Mouse (Mus musculus) adipocyte (in vitro differentiated cells): ENCODE data around the gene Lonp2.

ENCODE experiments used
- DNase-seq: peaks from one replicate; pipeline ENCODE4 v3.0.0-alpha.2; 2016; ENCODE audit warnings: low spot score

Gene Lonp2

DNA sequence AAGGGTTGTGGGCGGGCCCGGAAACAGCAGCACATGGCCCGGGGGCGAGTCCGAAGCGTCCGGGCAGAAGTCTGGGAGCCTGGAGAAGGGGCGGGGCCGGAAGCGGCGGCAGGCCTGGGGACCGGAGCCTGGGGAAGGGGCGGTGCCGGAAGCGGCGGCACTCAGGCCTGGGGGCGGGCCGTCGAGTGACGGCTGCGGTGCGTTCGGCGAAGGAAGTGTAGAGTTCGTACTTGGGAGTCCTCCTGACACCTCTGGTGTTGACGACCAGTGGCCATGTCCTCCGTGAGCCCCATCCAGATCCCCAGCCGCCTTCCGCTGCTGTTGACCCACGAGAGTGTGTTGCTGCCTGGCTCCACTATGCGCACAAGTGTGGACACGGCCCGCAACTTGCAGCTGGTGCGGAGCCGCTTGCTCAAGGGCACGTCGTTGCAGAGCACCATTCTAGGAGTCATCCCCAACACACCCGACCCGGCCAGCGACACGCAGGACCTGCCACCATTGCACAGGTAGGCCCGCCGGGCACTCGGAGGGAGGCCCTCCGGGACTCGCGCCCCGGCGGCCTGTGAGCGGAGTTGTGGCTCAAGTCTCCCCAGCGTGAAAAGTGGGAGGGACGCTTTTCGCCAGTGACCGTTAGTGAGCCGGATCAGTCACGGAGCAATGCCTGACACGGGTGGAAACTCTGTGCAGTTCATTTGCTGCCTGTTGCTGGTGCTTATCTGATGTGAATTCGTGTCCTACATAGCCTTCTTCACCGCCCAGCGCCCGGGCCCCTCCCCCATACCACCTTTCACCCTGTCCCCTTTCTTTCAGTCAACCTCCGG is at the start of gene Lonp2:
TSS of gene Lonp2 (plus strand) at position 133 of the 821 bp plus-strand sequence.
- DNase-seq: peak; percentile 98

DNA sequence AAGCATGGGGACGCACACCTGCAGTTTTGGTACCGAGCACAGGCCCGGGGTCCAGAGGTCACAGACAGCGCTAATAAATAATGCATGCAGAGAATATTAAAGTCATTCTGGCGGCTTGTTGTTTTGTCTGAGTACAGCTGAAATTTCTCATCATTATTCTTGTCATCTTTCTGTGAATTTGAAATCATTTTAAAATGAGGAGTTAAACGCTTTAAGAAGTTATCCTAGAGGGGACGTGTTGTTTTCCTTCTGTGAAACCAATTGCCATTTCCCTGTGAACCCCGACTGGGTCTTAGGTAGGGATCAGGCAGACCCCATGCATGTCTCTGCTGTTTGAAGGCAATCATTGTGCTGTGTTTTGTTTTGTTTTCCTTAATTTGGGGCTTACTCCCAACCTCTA is 46.3 kb upstream of the Lonp2 start:
- no peak for DNase-seq

DNA sequence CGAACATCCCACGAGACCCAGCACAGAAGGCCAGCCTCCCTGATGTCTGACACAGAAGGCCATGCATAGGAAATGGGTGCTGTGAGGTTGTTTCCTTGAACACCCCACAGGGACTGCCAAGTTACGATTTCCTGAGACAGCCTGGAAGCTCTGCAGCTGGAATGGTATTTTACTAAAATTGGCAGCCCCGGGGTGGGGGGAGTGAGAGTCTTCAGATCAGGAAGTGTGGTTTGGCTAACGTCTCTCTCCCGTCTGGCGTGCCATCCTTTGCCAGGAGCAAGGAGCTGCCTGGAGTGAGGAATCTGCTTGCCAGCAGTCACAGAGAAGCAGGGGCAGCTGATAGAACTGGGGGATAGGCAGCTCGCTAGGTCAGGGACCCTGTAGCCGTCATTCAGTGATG is 45.8 kb upstream of the Lonp2 start:
- peak; percentile 33 for DNase-seq

DNA sequence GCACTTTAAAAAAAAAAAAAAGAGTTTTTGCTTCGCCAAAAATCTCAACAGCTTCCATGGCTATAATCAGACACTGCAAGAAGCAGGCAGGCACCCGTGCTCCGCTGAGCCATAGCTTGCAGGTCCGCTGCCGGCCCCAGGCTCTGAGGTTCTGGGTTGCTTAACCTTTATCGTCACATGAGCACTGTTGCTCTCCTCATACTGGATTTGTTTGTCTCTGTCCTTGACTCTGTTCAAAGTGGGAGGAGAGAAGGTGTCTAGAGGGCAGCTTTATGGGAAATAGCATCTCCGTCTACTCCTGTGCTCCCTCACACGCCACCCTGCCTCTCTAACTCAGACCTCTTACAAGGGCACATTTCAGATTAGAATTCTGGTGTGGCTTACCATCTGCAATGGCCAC is 45.1 kb upstream of the Lonp2 start:
- DNase-seq: no peak

DNA sequence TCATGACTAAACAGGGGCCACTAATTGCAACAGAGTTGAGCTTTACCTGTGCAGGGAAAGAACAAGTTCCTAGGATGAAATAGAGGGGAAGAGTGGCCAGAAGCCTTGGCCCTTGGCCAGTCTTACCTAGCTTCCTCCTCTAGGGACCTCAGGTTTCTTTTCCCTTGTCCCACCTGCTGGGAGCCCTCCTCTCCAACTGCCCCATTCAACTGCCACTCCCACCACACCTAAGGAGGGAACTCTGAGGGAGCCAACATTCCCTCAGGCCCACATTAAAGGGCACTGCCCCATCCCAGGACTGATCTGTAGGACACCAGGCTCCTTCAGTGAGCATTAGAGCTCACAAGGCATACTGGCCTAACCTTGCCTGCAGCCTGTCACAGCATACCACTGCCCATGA is 43.4 kb upstream of the Lonp2 start, which contains the start of gene Abcc12:
TSS of gene Abcc12 (minus strand) at position 229 of the 400 bp plus-strand sequence.
- DNase-seq: no peak

DNA sequence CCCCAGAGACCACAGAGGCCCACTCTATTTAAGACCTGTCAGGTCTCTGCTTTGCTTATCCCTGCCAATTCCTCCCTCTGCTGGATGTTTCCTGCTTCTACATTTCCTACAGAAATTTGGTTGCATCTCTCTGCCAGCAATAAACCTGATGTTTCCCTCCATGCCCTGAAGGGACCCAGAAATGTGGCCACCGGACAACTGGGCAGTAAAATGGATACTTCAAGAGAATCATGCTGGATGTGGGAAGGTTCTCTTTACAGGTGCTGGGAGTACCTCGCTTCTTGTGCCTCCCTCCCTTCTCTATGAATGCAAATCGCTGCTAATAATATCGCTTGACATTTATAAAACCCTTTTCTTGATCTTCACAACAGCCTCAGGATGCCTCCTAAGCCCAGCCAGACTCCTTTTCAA is 41.9 kb upstream of the Lonp2 start:
- DNase-seq: no peak

DNA sequence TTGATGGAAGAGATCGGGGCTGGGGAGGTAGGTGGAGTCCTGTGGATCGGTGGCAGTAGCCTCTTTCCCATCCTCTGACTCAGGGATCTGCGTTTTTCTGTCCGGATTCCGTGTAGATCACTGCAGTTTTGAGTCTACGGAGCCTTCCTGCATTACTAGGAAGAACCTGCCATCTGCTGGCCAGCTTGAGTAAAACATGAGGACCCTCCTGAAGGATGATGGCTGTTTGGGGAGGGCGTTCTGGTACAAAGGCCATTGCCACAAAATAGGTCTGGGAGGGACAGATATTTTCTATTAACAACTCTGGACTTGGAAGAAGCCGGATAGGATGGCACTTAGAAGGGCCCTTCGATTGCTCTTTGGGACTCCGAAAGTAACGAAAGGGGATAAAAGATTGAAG is 38.7 kb upstream of the Lonp2 start:
- DNase-seq: peak; percentile 86

DNA sequence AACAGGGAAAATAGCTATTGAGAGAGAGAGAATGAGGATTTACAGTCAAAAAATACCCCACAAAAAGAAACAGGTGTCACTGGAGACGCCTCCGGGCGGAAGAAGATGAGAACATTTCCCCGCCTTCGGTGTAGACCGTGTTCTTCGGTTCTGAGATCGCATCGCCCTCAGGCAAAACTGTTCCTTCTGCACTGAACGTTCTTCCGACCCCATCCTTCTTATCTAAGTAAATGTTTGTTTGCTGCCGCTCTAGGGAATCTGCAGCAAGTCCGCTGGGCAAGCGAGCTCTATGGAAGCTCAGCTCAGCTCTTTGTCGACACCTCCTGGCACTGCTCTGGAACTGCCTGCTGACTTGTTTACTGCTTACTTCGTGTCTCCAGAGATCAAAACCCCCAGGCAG is 38.3 kb upstream of the Lonp2 start:
- peak; percentile 85 for DNase-seq

DNA sequence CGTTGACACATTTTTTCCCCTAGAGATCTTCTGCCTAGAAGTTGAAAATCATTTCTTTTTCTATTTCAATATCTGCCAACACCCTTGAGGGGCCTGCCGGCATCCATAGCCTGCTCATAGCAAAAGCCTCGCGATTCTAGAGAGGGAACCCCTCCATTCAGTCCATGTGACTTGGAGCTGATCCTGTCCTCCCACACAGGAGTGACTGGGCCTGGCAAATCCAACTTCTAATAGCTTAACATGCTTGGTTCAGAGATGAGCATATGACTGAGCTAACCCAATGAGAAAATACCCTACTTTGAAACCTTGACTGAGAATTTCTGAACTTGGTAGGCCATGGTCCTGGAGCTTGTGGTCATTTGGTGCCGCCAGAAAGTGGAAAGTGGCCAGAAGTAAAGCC is 37.8 kb upstream of the Lonp2 start:
- peak; percentile 16 for DNase-seq

DNA sequence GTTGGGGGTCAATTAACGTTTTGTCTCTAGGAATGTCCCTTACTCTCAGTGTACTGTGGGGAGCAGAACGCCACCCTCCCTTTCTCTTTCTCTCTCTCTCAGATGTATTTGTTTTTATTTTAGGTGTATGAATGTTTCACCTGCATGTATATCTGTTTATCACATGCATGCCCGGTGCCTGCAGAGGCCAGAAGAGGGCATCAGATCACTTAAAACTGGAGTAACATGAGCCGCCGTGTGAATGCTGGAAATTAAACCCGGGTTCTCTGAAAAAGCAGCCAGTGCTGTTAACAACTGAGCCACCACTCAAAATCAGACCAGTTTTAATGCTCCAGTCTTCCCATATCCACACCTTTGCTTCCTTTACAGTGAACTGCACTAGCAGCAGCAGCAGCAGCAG is 37.2 kb upstream of the Lonp2 start:
- no peak for DNase-seq

DNA sequence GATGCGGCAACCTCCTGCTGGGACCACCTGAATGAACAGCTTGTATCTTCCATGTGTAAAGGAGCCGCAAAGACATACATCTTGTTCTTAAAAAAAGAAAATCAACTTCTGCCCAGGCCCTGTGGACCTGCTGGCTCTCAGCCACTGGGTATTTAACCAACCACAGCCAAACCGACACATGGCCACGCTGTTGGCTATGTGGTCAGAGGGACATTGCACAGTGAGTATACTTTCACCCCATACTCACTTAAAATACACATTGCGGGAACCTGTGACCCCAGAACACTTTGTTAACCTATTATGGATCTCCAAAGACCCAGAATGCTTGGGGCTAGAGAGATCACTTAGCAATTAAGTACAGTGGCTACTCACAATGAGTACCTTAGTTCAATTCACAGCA is 35.5 kb upstream of the Lonp2 start:
- no peak for DNase-seq

DNA sequence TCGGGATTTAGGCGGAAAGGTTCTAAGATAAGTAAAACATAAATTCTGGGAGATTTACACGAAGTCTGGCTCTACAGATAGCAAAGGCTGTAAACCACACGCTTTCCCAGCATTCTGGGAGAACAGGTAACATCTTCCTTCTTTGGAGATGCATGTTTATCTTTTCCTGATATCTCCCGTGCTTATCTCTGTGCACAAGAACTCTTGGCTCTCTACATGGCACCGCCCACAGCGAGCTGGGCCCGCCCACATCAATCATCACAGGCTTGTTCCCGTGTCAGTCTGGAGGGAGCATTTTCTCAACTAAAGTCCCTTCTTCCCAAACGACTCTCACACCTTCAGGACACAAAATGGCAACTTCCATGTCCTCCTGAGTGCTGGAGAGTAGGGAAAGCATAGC is 30.7 kb upstream of the Lonp2 start:
- no peak for DNase-seq

DNA sequence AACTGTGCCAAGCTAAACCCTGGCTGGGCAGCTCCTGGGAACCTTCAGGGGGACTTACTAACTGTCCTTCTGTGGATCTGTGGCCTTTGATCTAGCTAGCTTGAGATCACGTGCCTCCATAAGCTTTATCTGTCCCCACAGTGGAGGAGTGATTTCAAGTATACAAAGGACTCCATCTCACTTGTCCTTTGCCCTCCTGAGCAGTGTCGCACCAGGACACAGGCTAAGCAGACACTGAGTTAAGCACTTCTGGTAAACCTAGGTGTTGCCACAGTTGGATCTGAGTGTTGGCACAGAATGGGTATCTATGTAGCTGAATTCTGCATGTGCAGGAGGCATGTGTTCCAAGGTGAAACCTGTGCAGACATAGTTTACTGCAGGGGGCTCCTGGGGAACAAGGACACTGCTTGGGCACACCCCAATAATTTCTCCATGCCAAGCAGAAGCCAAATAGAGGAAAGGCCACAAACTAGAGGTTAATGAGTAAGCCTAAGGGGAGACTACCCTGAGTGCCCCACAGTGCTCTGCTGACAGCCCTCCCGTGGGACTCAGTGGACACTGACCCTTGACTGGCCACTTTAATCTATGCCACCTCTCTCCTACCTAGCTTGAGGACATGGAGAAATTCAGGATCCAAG is 29.6 kb upstream of the Lonp2 start:
- DNase-seq: no peak

DNA sequence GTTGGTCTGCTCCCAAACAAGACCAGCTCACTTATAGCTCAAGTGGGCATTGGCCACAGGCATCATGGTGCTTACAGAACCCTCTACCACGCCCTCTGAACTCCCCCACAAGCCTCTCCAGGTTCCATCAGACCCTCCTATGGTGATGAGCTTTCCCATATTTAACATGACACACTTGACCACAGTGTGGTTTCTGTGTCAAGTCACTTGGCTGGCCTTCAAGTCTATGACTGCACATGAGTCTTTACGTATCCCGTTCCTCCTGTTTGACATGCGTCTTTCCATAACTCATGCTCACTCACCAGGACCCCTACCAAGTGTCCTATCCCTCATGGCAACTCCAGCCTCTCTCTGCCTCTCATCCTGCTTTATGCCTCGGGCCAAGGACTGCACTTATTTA is 28.2 kb upstream of the Lonp2 start:
- DNase-seq: no peak

DNA sequence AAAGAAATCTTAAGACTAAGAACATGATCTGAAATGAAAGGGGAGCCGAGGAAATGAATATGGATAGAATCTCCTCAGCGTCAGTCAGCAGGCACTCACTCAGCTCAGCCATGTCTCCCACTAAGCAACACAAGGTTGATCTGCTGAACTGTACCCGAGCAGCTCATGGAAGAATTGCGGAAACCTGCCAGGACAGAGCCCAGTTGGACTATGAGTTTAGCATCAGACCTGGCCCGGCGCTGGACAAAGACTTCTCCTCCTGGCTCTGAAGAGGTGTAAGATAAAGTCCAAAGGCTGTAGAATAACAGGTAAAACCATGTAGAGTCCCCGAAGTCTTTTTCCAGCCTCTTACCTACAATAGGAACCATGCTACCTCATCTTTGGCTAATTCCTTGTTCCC is 26.2 kb upstream of the Lonp2 start:
- DNase-seq: no peak

DNA sequence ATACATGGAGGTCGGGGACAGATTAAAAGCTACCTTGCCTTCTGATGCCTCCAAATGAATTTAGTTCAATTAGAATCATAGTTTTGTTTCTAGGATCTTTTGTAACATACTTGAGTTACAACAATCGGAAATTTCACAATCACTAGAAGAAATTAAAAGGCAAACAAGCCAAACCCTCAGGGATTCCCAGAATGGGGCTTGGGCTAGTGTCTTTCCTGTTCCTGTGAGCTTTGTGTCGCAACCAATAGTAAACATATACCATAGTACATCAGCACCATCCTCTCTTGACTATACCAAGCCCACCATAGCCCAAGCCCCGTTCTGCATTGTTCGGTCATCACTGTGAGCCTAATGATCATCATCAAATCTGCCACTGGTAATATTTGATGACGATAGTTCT is 24.5 kb upstream of the Lonp2 start:
- DNase-seq: peak; percentile 51

DNA sequence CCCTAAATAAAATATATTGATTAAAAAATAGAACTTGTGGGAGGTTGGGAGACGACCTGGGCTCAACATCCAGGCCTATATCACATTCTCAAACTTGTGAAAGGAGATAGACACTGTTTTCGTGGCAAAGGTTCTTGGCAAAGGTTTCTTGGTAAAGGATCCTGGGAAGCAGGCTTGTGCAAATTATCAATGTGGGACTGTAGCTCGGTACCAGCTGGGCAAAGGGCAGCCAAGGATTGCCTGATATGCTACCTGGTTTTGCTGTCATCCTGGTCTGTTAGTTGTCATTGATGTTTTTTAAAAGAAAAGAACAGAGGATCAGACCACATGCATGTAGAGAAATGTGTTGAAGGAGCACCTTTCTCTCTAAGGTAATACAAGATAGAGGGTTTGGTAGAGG is 23.5 kb upstream of the Lonp2 start:
- DNase-seq: no peak

DNA sequence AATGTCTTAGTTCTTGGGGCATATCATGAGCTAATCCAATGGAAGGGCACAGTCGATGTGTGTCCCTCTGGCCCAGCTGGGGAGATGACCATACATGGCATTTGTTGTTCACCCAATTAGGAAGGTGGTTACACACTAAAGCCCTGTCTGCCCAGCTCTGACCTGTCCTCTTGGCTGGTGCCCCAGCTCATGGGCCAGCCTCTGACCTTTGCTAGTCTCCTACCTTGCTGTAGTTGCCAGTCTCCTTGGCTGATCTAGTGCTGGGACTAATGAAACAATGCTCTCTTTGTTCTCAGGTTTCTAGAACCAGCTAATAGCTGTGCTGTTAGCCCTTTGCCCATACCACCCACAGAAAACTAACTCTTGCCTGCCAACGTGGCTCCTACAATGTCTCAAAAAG is 20.7 kb upstream of the Lonp2 start:
- DNase-seq: no peak

DNA sequence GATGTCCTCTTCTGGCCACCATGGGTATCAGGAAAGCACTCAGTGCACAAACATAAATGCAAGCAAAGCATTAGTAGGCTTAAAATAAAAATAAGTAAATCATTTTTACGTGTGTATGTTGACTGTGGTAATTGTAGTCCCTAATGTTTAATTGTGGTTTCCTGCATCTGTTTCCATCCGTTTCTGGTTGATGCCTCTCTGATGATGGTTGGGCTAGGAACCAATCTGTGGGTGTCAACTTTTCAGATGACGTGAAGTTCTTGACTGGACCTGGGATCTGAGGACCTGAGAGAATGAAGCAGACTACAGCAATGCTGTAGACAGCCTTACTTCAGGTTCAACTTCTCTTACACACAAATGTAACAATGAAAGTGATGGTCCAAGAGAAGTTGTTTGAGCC is 19.2 kb upstream of the Lonp2 start:
- DNase-seq: no peak

DNA sequence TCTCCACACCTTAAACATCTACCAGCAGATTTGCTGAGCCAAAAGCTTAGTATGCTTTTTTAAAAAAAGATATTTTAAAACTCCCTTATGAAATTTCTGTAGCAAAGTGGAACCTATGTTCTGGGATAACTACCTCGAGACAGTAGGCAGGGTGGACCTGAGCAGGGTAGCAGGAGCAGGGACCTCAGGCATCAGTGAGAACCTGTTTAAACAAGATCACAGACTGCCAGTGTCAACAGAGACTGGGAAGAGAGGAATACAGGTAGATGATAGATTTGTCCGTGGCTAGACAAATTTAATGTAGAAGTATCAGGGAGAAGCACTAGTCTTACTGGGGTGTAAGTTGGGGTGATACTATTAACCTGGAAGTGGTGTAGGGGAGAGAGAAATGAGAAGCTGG is 10.0 kb upstream of the Lonp2 start:
- no peak for DNase-seq

DNA sequence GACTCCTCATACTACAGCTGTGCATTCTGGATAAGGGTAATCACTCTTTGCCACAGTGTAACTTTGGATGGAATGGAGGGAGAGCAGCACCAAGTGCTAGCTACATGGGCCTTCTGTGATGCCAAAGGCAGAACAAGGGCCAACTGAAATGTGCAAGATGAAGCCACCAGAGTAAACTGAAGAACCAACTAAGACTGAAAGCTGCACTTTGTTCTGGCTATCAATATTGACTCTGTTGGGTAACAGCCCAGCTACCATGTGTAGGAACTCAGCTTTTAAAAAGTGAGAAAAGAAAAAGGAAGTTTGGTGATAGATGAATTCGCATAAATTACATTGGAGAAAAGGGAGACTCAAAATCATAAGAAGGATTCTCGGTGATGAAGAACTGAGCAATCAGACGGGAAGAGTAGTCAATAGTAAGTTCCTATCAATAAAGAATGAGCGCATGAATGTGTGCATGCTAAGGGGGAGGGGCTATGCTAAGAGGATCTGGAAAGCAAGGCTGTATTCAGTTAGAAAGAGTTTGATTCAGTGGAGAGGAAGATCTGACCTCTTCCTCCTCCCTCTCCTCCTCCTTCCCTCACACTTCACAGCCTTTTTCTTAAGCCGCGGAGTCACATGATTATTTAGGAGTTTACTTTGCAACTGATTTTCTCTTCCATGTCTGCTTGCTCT is 8.6 kb upstream of the Lonp2 start:
- DNase-seq: no peak

DNA sequence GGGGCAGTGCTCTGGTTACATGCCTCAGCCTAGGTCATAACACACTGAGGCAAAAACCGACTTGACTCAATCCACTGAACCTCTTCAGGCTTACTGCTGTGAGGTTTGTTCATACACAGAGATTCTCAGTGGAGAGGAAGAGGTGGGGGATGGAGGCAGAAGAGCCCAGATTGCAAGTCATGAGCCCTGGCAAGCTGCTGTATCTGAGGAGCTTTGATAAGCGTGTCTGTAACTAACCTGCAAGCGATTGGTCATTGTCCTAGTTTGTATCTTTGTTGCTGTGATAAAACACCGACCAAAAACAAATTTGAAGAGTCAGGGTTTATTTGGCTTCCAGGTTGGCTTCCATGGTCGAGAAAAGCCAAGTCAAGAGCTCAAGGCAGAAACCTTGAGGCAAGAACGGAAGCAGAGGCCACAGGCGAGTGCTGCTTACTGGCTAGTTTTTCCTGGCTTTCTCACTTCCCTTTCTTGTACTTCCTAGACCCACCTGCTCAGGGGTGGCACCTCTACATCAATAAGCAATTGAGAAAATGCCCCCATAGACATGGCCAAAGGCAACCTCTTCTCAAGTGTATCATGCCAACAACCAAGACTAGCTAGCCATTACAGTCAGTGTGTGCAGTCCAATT is 6.0 kb upstream of the Lonp2 start:
- no peak for DNase-seq

DNA sequence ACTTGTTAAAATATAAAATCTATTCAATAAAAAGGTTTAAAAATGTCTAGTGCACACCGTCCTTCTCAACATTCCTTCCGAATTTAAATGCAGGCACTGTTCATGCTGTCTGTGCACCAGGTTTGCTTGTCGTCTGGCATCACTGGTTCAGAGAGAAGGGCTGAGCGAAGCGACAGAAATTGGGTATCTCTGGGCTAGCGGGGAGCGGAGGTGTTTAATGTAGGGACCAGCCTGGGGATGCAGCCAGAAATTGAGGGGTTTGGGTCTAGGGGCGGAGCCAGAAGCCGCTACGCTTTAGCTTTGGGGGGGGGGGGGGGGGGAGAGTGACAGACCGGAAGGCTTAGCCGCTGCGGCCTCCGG is 312 bp upstream of the Lonp2 start:
- DNase-seq: no peak
